Mouse (Mus musculus) urinary bladder, postnatal 14 days (tissue): Measurements from ENCODE around the gene 2810459M11Rik.
A peak's percentile ranks its signal among the peaks of the same experiment; 100 is the strongest.
"Not testable (repeated sequence)": the region's sequence is repeated elsewhere in the genome, so short reads cannot be mapped to it uniquely, and the experiment has no call there.

Experiments
- DNase-seq: peaks from one replicate; pipeline ENCODE4 v3.0.0; 2021; ENCODE audit warnings: low spot score

2810459M11Rik gene

GRCm38 (mm10) chr1:86045848-86046805 lies at the start of gene 2810459M11Rik:
2810459M11Rik (plus strand) TSS chr1:86045863.
- peak; percentile 25 for DNase-seq

DNA sequence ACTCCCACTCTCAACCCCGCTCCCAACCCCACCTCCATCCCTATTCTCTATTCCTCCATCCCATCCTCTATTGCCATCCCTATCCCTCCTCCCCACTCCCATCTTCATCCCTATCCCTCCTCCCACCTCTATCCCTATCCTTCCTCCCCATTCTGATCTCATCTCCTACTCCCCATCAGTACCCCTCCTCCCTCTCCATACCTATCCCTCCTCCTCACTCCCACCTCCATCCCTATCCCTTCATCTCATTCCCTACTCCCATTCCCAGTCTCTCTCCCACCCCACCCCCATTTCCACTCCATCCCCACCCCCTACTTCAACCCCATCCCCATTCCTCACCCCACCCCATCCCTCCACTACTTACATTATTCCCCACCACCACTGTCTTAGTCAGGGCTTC lies 48.4 kb upstream of the 2810459M11Rik start:
- DNase-seq, result no peak

DNA sequence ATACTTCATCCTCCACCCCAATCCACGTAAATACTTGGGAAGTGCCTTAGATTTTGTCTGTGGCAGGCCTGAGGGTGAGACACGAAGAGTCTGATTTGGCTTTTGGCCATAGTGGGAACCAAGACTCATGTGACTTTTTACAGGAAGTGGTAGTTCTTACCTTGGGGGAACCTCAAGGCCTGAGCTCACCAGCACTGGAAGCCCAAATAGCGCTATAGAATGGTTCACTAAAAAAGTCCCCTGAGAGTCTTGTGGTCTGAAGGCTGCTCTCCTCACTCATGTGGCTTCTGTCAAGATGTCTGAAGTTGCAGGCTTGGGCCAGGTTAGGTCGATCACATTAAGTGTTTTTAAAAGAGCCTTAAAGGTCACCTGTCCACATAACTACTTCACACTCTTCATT lies 47.7 kb upstream of the 2810459M11Rik start:
- DNase-seq, result no peak

GRCm38 (mm10) chr1:85999853-86000570 lies 45.7 kb upstream of the 2810459M11Rik start:
- no peak for DNase-seq

DNA sequence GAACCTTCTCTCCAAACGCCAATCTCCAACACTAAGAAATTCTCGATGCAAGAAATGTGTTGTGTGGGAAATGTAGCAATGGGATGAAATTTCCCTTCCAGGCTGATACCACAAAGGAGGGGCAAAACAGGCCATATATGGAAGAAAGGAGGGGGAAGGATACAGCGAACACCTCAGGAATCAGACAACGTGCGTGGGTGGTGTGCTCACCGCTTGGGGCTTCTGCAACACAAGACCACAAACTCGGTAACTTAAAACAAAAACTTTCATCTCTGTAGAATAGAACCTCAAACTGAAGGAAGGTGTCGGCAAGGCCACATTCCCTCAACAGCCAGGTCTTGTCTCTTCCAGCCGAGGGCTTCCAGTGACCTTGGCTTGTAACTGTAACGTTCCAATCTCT lies 40.1 kb upstream of the 2810459M11Rik start:
- DNase-seq, result no peak

GRCm38 (mm10) chr1:86006040-86006439 lies 39.6 kb upstream of the 2810459M11Rik start:
- DNase-seq, result no peak

GRCm38 (mm10) chr1:86007778-86008177 lies 37.9 kb upstream of the 2810459M11Rik start:
- peak; percentile 91 for DNase-seq

DNA sequence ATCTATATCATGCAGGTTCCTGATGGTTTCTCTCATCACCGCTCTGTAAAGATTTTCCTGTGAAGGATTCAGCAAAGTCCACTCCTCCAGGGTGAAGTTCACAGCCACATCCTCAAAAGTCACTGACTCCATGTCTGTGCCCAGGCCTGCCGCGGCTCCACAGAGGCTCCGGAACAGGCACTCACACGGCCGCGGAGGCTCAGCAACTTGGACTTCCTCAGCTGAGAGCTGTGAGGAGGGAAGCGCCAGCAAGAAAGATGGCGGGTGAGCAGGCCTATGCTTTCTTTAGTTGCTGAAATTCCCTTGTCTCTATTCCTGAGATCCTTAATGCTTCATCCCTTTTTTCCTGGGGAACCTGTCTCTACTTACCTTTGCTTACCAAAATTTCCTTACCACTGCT lies 29.9 kb upstream of the 2810459M11Rik start:
- DNase-seq, result not testable (repeated sequence)

DNA sequence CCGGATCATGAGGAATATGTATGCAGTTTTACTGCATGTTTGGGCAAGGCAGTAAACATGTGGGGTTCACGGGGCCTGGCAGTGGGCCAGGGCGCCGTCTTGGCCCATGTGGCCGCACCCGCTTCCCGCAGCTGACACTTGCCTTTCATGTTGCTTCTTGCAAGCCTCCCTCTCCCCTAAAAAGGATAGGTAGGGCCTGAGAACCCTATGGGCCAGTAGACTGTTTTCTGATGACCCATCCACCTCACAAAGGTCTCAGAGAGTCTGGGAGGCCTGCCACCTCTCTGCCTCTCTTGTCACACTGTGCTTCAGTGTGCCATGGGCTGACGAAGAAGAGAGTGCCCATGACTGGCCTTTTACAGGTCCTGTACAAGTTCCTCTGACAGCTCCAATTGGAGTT lies 29.1 kb upstream of the 2810459M11Rik start, which contains the start of gene Spata3:
TSS of gene Spata3 (plus strand) at position 301 of the 400 bp plus-strand sequence.
- DNase-seq, result no peak

GRCm38 (mm10) chr1:86018235-86019055 lies 27.2 kb upstream of the 2810459M11Rik start:
- DNase-seq, result peak; percentile 51

DNA sequence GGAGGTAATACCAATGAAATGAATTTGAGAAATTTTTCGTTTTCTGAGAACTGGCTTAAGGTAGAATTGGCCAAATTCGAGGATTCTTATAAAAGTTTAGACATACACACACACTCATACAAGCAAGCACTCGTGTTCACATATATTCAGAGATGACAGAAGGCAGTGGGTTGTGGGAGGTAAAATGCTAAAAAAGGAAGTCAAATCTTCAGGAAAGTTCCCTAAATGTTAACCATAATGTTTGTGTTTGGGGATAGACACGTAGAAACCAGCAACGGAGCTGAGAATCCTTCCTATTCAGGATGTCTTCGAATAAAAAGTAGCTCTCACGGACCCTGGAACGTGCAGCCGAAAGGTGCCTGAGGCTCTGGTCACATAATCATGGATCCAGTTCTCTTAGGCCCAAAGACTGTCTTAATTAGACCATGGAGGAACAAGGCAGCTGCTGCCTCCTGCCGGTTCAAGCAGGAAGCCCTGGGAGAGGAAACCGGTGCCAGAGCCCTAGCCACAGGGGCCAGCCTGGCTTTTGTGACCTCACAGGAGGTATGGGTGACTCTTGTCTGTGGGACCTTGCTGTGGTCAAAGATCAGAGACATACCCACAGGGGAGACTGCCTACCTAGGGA lies 24.2 kb upstream of the 2810459M11Rik start:
- no peak for DNase-seq

GRCm38 (mm10) chr1:86032273-86032987 lies 13.2 kb upstream of the 2810459M11Rik start:
- no peak for DNase-seq

DNA sequence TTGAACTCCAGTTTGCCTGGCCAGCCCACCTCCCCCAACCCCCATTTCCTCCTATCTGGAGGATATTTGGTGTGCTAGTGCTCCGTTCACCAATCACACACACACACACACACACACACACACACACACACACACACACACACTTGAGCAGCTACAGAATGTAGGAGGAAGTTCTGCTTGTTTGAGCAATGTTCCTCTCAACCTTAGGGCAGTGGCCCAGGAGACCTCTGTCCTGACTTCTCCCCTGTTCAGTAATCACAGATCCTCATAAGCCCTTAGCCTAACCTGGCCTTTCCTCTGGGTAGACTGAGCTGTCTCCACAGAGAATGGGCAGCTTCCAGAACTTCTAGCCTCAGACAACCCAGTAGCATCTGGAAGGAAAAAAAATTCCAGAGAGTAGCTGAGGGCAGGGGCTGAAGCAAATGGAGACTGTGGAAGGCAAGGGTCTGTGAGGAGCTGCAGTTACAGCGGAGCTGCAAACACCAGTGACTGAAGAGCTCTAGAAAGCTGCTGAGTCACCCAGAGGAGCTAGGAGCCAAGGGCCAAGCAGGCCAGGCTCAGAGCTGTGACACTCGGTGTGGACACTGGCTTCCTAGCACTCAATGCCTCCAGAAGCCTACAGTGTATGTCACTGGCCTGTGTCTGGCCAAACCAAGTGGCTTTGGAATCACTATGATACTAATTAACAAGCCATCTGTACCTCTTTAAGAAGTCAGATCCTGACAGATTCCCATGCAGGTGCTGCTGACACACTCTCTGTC lies 7.3 kb upstream of the 2810459M11Rik start:
- DNase-seq, result no peak

- no peak for DNase-seq
Measured at GRCm38 (mm10) chr1:86040131-86040530, 5.5 kb upstream of the 2810459M11Rik start.

DNA sequence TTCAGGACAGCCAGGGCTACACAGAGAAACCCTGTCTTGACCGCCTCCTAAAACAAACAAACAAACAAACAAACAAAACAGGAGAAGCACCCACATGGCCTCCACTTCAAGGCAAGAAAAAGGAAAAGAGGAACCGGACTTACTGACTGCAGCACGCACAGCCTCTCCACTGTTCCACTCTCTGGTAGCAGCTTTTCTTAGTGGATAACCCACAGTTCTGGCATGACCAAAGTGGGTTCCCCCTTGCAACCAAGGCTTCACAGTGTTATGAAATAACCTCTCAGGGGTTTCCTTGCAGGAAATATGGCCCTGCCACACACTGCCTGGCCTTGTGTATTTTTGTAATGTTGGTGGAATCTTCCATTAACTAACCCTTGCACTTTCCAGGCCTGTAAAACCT lies 4.8 kb upstream of the 2810459M11Rik start:
- no peak for DNase-seq

GRCm38 (mm10) chr1:86045056-86045455 lies 607 bp upstream of the 2810459M11Rik start:
- DNase-seq, result no peak

GRCm38 (mm10) chr1:86046833-86047563 lies 1.3 kb downstream of the 2810459M11Rik start:
- DNase-seq, result no peak

- no peak for DNase-seq
Measured at GRCm38 (mm10) chr1:86048231-86048630, 2.6 kb downstream of the 2810459M11Rik start.

GRCm38 (mm10) chr1:86048744-86049143 lies 3.1 kb downstream of the 2810459M11Rik start:
- no peak for DNase-seq
